Mouse (Mus musculus): ENCODE data around the gene Csnk1g2.

DNA sequence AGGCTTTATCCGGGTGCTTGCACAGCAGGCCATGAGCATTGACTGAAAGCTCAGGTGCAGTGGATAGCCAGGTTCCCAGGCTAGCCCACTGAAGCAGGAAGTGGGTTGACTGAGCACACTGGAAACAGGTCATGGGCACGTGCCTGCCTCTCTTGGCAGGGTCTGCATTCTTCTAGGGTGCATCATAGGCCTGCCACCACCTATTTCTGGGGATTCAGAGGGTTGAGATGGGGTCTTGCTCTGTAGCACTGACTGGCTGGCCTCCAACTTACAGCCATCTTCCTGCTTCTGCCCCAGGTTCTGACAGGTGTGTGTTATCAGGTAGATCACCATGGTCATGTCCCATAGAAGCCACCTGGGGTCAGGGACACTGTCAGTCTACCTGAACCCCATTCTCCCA lies 17.6 kb upstream of the Csnk1g2 start:
- TF ChIP-seq POLR2A (IDR thresholded peaks at IDR 0.05; ENCODE audit: insufficient read length, low read depth), result no peak
- no peak for TF ChIP-seq POLR2AphosphoS2 (IDR thresholded peaks at IDR 0.05; ENCODE audit: insufficient read length, low read depth)
- no peak for TF ChIP-seq MYOG (IDR thresholded peaks at IDR 0.05; ENCODE audit: control insufficient read depth in 1 of 3, insufficient read depth in 1 of 3, insufficient read length in 2 of 3, low read depth in 2 of 3)
- TF ChIP-seq E2F4 (IDR thresholded peaks at IDR 0.05; ENCODE audit: insufficient read depth), result no peak
- TF ChIP-seq MYOD1 (IDR thresholded peaks at IDR 0.05; ENCODE audit: control insufficient read depth in 1 of 3, insufficient read length in 2 of 3, low read depth in 2 of 3), result no peak
- no peak for TF ChIP-seq TCF12 (IDR thresholded peaks at IDR 0.05; ENCODE audit: insufficient read depth, poor library complexity, severe bottlenecking)
- TF ChIP-seq USF1 (IDR thresholded peaks at IDR 0.05; ENCODE audit: low read depth), result no peak
- TF ChIP-seq CEBPB (IDR thresholded peaks at IDR 0.05; ENCODE audit: insufficient read depth, poor library complexity, severe bottlenecking), result no peak
- no peak for TF ChIP-seq MAX (IDR thresholded peaks at IDR 0.05; ENCODE audit: low read depth)

Data from myocyte (in vitro differentiated cells).